Mouse (Mus musculus) testis, adult 2 months (tissue): ENCODE results near the gene Clic4. TPM values are rescaled to one million over a fixed set of nuclear protein-coding genes. Genes with fewer than 3 reads are reported as not detected.
A peak's percentile ranks its signal among the peaks of the same experiment; 100 is the strongest.

ENCODE experiments used
- H3K27ac ChIP-seq: fragments of 200-500 bp; 2 replicates; pipeline ENCODE4 v1.5.1; 2012; ENCODE audit warnings: low read depth, low read length; ENCODE audit not compliant: control insufficient read depth, insufficient read depth
- H3K27me3 ChIP-seq: fragments of 200-500 bp; 2 replicates; pipeline ENCODE4 v1.6.1; 2012; ENCODE audit warnings: mild to moderate bottlenecking, low read length, moderate library complexity; ENCODE audit not compliant: control insufficient read depth, insufficient read depth
- H3K36me3 ChIP-seq: fragments of 200-500 bp; 2 replicates; pipeline ENCODE4 v1.6.1; 2012; ENCODE audit warnings: mild to moderate bottlenecking, low read length; ENCODE audit not compliant: control insufficient read depth, insufficient read depth
- H3K4me1 ChIP-seq: fragments of 200-500 bp; 2 replicates; pipeline ENCODE4 v1.6.1; 2012; ENCODE audit warnings: low read length; ENCODE audit not compliant: control insufficient read depth, insufficient read depth
- H3K4me3 ChIP-seq: fragments of 200-500 bp; 2 replicates; pipeline ENCODE4 v1.5.1; 2012; ENCODE audit warnings: low read depth, mild to moderate bottlenecking, low read length, moderate library complexity, mixed read lengths; ENCODE audit not compliant: control insufficient read depth
- CTCF ChIP-seq: fragments of 200-500 bp; IDR thresholded peaks from 2 replicates; pipeline ENCODE4 v1.5.1; 2012; ENCODE audit warnings: low read depth, mild to moderate bottlenecking, inconsistent platforms, low read length, moderate library complexity; ENCODE audit not compliant: control insufficient read depth, insufficient read depth, insufficient replicate concordance
- POLR2A ChIP-seq: fragments of 200-500 bp; IDR thresholded peaks from 2 replicates; pipeline ENCODE4 v1.6.1; 2012; ENCODE audit warnings: low read depth, mild to moderate bottlenecking, inconsistent platforms, low read length, moderate library complexity; ENCODE audit not compliant: control insufficient read depth
- polyA plus RNA-seq: library from polyadenylated mRNA; depleted of rRNA; stranded (reverse); fragments of >200 nt; gene quantifications from 2 replicates; pipeline ENCODE4 v1.2.3, GENCODE M21; 2012

The Clic4 gene
- polyA plus RNA-seq, 1 experiment = 21.0 TPM

DNA sequence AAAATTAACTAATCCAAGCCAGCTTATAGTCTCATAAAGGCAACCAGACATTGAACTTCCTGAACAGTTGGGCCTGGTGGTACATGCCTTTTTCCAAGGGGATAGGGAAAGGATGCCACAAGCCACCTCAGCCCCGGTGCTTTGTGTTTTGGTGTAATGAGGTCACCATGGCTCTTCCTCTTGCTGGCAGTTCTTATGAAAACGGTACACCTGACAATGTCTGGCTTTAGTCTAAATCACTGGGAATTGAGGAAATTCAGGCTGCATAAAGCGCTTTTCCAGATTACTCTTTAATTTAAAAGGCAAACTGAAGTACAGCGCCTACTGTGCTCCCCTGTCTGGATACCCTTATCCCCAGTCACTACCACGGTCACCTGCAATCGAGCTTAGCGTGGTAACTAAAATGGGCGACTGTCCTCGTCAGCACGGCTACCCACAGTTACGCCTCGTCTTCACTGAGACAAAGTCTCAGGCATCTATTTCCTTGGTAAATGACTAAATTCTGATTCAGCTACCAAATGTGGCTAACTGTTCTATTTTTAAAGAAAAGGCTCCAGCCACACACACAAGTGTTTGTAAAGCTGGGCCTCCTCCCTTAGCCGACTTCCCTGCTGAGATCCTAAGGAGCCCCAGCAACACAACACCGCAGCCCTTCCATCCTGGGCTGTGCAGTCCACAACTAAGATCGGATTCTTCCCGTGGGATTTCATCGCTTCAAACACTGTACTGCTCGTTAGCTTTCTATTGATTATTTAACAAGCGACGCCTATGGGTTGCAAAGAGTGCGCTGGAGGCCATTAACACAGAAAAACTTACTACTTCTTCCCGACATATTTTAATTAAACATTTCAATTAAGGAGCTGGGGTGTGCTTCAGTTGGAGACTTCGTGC is 25.5 kb downstream of the Clic4 start:
- Histone ChIP-seq H3K27ac (no peak overlapping the region), H3K4me3 (no peak overlapping the region), H3K4me1 (peaks cover 2% of the 10 kb centered on the region), H3K36me3 (no peaks in the 10 kb centered on the region), H3K27me3 (no peaks in the 10 kb centered on the region)
- TF ChIP-seq POLR2A = no peak
- TF ChIP-seq CTCF = no peak

DNA sequence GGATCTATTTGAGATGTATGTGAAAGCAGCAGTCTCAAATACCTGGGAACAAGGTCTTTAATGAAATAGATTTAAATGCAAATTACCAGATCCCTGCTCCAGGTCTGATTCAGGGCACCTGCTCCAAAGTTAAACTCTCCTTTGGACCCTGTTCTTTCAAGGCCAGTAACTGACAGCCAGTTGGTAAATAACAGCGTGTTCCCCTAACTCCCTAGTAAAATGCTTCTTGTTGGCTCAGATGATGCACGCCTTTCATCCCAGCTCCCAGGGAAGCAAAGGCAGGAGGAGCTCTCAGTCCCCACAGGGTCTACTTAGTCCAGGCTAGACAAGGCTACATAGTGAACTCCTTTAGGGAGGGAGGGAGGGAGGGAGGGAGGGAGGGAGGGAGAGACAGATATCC is 26.2 kb downstream of the Clic4 start:
- no peak overlapping the region for H3K27ac ChIP-seq

DNA sequence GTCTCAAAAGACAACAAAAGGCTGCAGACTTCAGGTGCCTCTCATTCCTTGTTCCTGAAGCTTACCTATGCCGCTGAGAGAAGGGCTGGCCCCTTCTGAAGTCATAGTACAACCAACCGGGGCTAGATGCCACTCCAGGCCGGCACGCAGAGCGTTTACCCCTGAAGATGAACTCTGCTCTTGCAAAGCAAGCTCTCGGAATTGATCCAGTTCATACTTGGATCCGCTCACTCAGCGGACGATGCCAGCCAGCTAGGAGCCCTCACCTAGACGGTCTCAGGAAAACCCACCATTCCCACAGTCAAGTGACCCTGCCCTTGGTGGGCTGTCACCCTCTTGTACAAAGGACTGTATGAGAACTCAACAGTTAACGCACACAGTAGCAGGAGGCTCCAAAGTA is 26.8 kb downstream of the Clic4 start:
- TF ChIP-seq CTCF (no peak), POLR2A (no peak)
- Histone ChIP-seq H3K27ac (peak overlapping the region; percentile 51; the same call in 1 of the 2 replicates), H3K4me1 (peaks cover 2% of the 10 kb centered on the region)

More for the DNA sequence above, 26.2 kb downstream of the Clic4 start:
- TF ChIP-seq POLR2A (no peak), CTCF (no peak)
- Histone ChIP-seq H3K4me1 (peaks cover 2% of the 10 kb centered on the region), H3K4me3 (no peak overlapping the region), H3K36me3 (no peaks in the 10 kb centered on the region), H3K27me3 (no peaks in the 10 kb centered on the region)

DNA sequence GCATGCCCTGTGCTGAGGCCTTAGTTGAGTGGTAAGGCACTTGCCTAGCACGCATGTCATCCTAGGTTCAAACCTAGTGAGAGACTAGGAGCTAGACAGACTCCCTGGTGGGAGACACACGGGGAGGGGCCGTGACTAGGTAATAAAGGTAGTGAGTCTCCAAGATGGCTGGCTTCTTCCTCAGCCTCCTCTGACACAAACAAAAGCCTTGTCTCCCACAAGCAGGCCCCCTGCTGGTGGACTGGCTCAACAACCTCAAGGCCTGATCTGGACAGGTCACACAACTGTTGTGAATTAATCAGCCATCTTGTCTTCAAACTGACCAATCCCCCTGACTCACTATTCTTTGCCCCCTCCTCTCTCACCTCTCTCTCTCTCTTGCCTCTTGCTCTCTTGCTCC is 28.3 kb downstream of the Clic4 start:
- no peak overlapping the region for H3K4me3 ChIP-seq
- H3K36me3 ChIP-seq = no peaks in the 10 kb centered on the region
- peaks cover 2% of the 10 kb centered on the region for H3K4me1 ChIP-seq
- peak; percentile 46; the same call in 1 of the 2 replicates for TF ChIP-seq CTCF
- TF ChIP-seq POLR2A = no peak
- no peak overlapping the region for H3K27ac ChIP-seq
- H3K27me3 ChIP-seq = no peaks in the 10 kb centered on the region

More for the DNA sequence above, 26.8 kb downstream of the Clic4 start:
- Histone ChIP-seq H3K4me3 (no peak overlapping the region), H3K36me3 (no peaks in the 10 kb centered on the region), H3K27me3 (no peaks in the 10 kb centered on the region)

DNA sequence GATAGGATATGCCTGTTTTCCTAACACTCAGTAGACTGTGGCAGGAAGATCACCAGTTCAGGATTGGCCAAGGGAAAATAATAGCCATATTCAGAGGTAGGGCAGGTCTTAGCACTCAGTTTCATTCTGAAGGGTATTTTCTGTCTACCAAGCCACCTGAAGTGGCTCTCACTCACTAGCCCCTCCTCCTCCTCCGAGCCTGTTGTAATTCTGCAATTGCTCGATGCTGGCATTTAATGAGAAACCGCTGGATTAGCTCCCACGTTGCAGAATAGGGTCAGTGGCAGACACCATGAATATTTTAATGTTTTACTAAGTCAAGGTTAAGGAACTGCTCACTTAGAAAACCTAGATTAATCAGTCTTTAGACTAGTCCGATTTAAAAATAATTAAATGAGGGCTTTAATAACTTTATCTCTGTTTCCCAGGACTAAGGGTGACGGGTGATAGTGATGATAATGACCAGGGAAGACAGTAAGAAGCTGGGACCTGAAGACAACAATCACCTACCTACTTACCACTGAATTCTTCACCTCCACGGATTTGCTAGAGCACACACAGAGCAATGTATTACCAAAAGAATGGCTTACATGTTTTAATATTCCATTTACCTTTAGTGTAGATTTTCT is 29.6 kb downstream of the Clic4 start:
- Histone ChIP-seq H3K4me3 (no peak overlapping the region), H3K27me3 (no peaks in the 10 kb centered on the region), H3K4me1 (peaks cover 2% of the 10 kb centered on the region), H3K36me3 (no peaks in the 10 kb centered on the region), H3K27ac (no peak overlapping the region)
- TF ChIP-seq CTCF (no peak), POLR2A (no peak)

DNA sequence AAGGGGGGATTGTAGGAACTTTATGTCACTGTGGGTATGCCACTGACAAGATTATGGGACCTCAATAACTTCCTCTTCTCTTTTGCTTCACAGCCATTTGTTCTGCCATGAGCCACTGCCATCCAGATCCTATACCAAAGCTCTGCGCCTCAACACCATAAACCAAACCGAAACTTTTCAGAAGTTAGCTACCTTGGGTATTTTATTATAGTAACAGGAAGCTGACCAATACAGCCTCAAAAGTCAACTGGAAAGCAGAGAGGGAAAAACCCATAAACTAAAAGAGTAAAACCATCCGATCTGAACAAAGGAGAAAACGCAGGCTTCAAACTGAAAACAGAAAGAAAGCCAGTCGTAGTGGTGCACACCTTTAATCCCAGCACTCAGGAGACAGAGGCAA is 30.2 kb downstream of the Clic4 start:
- peaks cover 2% of the 10 kb centered on the region for H3K36me3 ChIP-seq
- peaks cover 2% of the 10 kb centered on the region for H3K4me1 ChIP-seq
- no peaks in the 10 kb centered on the region for H3K27me3 ChIP-seq
- TF ChIP-seq POLR2A (no peak), CTCF (no peak)
- no peak overlapping the region for H3K4me3 ChIP-seq
- H3K27ac ChIP-seq = no peak overlapping the region

DNA sequence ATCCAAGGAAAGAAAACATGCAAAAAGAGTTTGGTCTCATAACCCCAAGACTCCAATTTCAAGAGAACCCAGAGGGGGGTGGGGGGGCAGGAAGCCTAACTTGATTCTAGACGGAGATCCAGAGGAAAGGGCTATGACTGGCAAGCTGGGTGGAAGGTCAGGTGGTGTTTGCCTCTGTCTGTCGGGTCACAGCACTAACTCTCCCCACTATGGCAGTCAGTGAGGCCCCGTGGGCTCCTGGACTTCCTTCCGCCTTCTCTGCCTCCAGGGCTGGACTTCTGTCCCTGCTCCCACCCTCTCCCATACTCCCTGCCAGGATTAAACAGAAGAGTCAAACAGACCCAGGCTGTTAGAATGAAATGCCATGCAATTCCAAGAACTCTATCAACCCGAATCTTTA is 30.9 kb downstream of the Clic4 start:
- H3K4me3 ChIP-seq = no peak overlapping the region
- no peak for TF ChIP-seq POLR2A
- no peak for TF ChIP-seq CTCF
- H3K4me1 ChIP-seq = peaks cover 2% of the 10 kb centered on the region
- H3K36me3 ChIP-seq = peaks cover 2% of the 10 kb centered on the region
- no peaks in the 10 kb centered on the region for H3K27me3 ChIP-seq
- H3K27ac ChIP-seq = no peak overlapping the region

DNA sequence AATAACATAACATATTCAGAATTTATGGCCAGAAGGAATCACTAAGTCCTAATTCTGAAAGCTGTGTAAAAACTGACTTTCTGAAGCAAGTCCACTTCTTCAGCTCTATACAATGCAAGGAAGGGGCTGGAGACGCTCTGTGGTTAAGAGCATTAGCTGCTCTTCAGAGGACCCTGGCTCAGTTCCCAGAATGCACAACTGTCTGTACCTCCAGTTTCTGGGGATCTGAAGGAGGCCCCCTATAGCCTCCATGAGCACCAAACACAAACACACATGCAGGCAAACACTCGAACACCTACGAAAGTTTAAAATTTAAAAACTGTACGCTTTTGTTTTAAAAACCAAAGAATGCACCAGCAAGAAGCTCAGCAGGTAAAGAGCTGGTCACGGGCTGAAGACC is 31.5 kb downstream of the Clic4 start:
- TF ChIP-seq CTCF (no peak), POLR2A (no peak)
- Histone ChIP-seq H3K36me3 (peaks cover 2% of the 10 kb centered on the region), H3K27ac (no peak overlapping the region), H3K4me3 (no peak overlapping the region), H3K4me1 (peaks cover 2% of the 10 kb centered on the region), H3K27me3 (no peaks in the 10 kb centered on the region)
